Mouse (Mus musculus) liver, adult 2 months (tissue): ENCODE results near the gene Gcnt2.

Experiments used
- CTCF ChIP-seq: fragments of 200-500 bp; IDR thresholded peaks from 2 replicates; pipeline ENCODE4 v1.5.1; 2011; ENCODE audit warnings: low read depth, low read length, control low read depth
- POLR2A ChIP-seq: fragments of 200-500 bp; IDR thresholded peaks from 2 replicates; pipeline ENCODE4 v1.6.1; 2011; ENCODE audit warnings: low read length, control low read depth; ENCODE audit not compliant: insufficient read depth; ENCODE audit errors: extremely low read depth

GRCm38 (mm10) chr13:40850686-40851085 lies 8.9 kb upstream of the Gcnt2 start:
- TF ChIP-seq POLR2A (no peak), CTCF (no peak)
